Mouse (Mus musculus) 3T3-L1 (cell line): ENCODE results near the gene Anpep.

Experiments used
- DNase-seq: peaks from one replicate; pipeline ENCODE4 v3.0.0-alpha.2; 2015; ENCODE audit warnings: low read depth, low spot score

Gene Anpep

DNA sequence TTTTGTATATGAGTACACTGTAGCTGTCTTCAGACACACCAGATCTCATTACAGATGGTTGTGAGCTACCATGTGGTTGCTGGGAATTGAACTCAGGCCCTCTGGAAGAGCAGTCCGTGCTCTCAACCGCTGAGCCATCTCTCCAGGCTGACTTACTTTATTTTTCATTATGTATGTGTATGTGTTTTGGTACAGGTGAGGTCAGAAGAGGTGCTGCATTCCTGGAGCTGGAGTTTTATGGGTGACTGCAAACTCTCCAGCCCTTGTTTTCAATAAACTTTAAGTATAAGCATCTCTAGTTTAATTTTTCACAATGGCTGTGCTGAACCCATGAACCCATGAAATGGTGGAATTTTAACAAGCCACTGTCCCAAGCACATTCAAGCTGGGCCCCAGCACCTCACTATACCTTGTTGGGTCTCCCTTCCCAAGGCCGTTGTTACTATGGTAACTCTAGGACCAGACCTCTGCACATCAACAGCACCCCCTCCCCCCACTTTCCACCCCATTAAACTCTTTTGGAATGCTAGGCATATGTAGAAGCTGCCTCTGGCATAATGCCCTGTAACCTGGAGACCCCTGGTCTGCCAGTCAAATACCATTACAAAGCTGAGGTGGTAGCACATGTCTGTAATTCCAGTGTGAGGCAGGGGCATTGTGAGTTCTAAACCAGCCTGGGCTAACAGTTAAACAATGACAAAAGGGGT is 5.6 kb upstream of the Anpep start:
- no peak for DNase-seq

DNA sequence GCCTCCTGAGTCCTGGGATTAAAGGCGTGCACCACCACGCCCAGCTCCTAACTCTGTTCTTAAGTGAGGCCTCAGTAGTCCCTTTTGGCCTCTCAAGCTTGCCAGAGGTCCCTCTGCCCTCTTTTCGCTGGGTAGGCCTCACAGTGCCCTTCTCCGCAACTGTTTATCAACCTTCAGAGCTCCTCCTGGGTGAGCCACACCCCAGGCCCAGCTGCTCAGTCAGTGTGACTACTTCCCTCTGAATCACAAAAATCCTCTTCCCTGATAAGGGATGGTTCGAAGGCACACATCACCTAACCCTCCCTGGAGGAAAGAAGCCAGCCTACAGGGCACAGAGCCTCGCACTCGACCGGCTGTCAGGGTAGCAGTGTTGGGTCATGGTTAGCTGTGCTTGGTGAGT is 935 bp upstream of the Anpep start:
- DNase-seq, result no peak

DNA sequence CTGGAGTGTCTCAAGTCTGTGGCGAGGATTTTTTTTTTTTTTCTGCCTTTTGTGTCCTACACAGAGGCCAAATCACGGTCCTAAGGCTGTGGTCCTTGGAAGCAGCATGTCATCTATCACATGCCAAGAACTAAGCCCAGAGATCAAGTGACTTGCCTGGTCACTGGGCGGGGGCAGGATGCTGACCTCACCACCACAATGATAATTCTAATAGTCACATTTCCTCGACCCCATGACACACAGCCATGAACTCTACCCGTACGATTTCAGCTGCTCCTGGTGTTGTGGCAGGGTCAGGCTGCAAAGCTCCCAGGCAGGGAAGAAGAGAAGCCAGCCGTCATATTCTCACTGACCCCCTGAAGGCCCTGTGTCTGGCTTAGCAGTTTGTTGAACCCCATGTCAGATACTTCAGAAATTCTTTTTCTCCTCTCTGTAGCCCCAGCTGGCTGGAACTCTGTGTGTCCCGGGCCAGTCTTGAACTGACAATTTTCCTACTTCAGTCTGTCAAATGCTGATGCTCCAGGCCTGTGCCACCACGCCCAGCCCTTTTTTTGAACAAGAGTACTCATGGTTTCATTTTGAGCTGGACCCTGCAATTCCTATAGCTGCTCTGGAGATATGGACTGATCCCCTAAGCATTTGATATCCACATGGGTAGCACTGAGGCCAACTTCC is 1.8 kb downstream of the Anpep start:
- peak; percentile 51 for DNase-seq

GRCm38 (mm10) chr7:79858202-79858934 is 2.5 kb downstream of the Anpep start:
- peak; percentile 52 for DNase-seq

- no peak for DNase-seq
Observed at GRCm38 (mm10) chr7:79856305-79856704, 4.6 kb downstream of the Anpep start.

DNA sequence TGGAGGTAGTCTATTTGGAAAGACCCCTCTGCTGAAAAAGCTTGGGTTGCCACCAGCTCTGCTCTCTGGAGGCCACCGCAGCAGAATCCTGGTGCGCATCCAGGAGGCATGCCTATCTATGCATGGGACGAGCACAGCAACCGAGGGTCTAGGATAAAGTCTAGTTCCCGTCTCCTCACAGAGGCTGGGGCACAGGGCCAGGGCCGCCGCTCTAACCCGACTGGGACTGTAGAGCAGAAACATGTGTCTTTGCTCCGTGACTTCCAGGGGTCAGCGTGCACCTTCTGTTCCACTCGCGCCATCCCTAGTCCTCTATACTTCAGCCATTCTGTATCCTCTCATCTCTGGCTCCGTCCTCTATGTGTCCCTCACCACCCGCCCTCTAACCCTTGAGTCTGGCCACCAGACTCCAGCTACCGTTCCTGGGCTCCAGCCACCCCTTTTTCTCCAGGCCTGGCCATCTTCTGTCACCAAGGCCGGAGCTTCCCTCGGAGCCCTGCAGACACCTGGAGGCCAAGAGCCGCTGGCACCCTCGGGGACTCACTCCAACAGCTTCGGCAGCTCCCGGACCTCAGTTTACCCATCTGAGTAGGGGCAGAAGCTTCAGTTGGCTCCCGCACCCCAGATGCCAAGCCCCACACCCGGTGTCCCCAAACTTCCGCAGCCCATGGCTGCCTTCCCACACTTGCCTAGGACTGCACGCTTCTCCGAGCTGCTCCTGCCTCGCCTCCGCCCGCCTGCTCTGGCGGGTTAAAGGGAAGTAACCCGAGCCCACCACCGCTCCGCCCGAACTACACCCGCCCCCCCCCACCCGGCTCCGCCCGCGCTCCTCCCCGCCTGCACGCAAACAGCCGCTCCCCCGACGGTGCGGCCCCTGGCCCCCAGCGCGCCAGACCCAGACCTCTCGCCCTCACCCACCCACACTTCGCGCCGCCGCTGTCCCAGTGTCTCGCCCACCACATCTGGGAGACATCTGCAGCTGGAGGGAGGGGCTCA is 13.1 kb downstream of the Anpep start:
- no peak for DNase-seq

- no peak for DNase-seq
Observed at GRCm38 (mm10) chr7:79846342-79846741, 14.5 kb downstream of the Anpep start.

GRCm38 (mm10) chr7:79844090-79844802 is 16.6 kb downstream of the Anpep start:
- DNase-seq, result no peak

DNA sequence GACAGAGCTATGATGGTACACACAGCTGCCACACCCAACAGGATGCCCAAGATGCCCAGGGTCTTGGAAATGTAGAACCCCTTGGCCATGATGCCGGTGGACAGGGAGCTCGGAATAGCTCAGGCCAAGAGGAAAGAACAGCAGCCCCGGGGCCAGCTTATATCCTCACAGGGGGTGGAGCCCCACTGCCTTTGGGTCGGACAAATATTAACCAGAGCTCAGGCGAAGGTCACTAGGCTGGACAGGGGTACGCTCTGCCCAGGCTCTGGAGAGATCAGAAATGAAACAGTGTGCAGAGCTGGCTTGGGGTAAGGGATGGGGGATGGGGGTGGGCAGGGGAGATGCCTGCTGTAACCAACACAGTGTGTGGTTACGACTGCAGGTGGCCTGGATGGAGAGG is 18.7 kb downstream of the Anpep start:
- no peak for DNase-seq

GRCm38 (mm10) chr7:79837247-79837646 is 23.6 kb downstream of the Anpep start:
- no peak for DNase-seq

DNA sequence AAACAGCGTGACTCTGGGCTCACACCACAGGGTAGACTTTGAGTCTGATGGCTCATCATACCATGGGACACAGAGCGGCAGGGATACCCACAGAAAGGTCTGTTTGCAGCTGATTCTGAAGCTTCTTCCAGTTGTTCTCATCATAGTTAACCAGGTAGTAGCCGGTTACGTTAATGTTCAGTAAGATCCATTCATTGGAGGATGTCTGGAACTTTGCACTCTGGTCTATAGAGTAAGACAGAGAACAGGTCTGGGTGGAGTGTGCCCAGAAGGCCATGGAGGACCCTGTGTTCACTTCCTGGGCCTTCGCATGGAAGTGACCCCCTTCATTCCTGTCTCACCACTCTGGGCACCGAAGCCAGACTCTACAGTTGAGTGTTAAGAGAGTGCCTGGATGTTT is 25.7 kb downstream of the Anpep start:
- no peak for DNase-seq

DNA sequence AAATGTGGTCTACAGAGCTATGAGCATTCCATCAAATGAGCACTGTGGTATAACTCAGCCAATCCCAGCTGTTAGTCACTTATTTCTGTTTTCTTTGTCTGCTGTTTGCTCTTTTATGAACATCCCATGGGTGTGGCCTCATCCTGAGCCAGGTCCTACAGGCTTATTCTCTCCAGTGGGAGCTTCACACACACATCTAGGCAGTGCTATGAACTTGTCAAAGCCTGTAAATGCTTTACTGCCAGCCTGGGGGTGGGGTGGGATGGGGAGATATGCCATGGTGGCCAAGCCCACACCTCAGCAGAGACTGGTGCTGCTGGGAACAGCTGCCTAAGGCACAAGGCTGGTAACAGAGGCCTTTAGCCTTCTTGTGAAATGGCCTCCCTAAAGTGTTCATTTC is 27.9 kb downstream of the Anpep start:
- peak; percentile 49 for DNase-seq

DNA sequence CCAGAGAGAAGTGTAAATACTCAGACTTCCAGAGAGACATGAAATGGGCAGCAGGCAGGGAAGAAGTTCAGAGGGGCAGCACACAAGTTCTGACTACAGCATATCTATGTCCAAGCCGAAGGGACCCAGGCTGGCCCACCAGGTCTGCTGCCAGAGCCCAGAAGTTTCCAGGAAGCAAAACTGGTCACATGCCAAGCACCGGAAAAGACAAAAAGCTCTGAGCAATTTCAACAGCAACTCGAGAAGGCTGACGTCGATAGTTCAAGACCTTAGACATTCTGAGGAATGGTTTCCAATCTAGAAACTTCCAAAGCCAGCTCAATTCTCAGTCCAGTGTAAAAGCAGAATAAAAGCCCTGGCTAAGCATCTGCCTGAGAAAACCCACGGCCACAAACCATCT is 29.3 kb downstream of the Anpep start:
- no peak for DNase-seq

DNA sequence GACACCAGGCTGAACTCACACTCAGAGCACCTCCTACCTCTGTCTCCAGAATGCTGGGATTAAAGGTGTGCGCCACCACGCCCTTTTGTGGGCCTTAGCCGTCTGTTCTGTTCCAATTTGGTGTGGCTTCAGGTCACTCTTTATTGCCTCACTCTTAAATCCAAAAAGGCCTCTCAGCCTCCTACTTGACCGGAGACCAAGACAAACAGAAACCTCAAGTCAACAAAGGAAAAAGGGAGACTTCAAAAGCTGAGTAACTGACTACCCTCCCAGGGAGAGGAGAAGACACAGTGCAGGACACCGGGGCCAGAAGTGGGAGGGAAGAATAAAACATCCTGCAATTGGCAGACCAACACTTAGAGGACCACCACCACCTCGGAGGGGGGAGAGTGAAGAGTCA is 29.7 kb downstream of the Anpep start:
- no peak for DNase-seq

- no peak for DNase-seq
Observed at GRCm38 (mm10) chr7:79828341-79828740, 32.5 kb downstream of the Anpep start.

DNA sequence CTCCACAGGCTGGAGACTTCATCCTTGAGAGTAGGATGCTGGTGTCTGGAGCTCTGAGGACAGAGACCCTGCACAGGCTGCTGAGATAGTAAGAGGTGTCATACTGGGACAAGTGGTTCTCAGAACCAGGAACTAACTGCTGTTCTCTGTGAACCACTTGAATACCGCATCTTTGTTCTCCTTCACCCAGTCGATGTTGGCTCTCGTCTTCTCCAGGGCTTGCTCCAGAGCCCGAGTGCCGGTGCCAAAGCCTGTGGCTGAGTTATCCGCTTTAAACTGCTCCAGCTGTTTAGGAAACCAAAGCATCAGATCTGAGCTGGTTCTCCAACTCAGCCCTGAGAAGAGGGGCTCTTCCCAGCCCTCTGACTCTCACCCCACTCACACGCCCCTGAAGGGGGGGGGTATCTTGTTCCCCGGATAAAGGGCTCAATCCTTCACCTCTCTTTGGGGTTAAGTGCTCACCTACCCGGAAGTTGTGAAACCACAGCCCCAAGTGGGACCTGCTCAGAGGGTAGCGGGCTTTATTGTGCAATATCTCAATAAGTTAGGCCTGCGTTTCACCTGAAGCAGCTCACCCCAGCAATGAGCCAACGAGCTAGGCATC is 38.7 kb downstream of the Anpep start:
- no peak for DNase-seq

- no peak for DNase-seq
Observed at GRCm38 (mm10) chr7:79819996-79820395, 40.9 kb downstream of the Anpep start.

DNA sequence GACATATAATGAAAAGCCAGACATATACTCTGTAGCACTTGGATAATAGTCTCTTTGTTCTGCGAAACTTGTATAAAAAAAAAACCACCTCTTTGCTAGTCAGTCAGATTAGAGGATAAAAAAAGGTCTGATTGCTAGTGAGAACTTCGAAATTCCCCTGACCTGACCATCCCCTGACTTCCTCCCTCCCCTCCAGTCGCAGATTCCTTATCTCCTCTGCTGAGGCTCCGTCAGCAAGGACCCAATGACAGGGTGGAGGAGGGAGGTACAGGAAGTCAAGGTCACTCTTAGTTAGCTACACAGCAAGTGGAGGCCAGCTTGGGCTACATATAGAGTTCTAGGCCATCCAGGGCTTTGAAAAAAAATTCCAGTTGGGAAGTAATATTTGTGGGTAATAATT is 41.3 kb downstream of the Anpep start:
- DNase-seq, result no peak

DNA sequence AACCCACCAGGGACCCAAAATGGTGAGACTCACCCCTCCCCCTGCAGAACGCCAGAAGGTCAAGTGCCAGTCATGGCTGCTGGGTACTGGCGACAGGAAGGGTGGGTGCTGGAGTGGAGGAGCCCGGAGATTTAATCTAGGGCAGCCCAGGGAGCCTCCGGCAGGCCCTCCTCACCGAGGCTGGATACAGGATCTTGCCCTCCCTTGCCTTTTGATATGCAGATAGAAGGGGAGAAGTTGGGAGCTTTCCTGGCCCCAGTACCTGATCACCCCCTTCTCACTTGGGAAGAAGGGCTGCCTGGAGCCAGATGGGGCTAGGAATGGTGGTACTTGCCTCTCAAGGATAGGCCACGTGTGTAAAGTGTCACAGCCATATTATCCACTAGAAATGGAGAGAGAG is 42.5 kb downstream of the Anpep start:
- no peak for DNase-seq

- no peak for DNase-seq
Observed at GRCm38 (mm10) chr7:79813409-79813808, 47.5 kb downstream of the Anpep start.
